Mouse (Mus musculus): ENCODE results near the gene Gm45623.

- TF ChIP-seq CTCF (IDR thresholded peaks at IDR 0.05; ENCODE audit: control insufficient read depth, insufficient read depth, low read length) (no peak), POLR2A (IDR thresholded peaks at IDR 0.05; ENCODE audit: borderline replicate concordance, control insufficient read depth, low read depth, low read length) (no peak)
Observed at GRCm38 (mm10) chr13:56770136-56770578, 16.5 kb upstream of the Gm45623 start.
